Mouse (Mus musculus) hindbrain, embryonic 10.5 days (tissue): Measurements from ENCODE around the gene Prepl. TPM values are rescaled to one million over a fixed set of nuclear protein-coding genes. Genes with fewer than 3 reads are reported as not detected.

Source experiments
- polyA plus RNA-seq: library from polyadenylated mRNA; unstranded; fragments of >200 nt; fragmentation: Nextera tagmentation; extraction: Ambion mirVana; gene quantifications from 2 replicates; pipeline ENCODE4 v1.2.1, GENCODE M21; 2016

Gene Prepl
- polyA plus RNA-seq, 1 experiment from 2014 or later, result 42.3 TPM

Other genes starting within 250 kb of the Prepl start
- gene Ppm1b, start 133.5 kb downstream of the Prepl start, polyA plus RNA-seq, result 61.9 and 62.0 TPM in 2 replicates
- 0.37 and 0.44 TPM in 2 replicates for gene Slc3a1, start 61.9 kb downstream of the Prepl start, polyA plus RNA-seq
- gene Camkmt, start 311 bp upstream of the Prepl start, polyA plus RNA-seq, result 13.6 and 14.1 TPM in 2 replicates